Mouse (Mus musculus) adrenal gland, postnatal 0 days (tissue): ENCODE data around the gene Olfr1205. TPM values are rescaled to one million over a fixed set of nuclear protein-coding genes. Genes with fewer than 3 reads are reported as not detected.

Experiments
- polyA plus RNA-seq: library from polyadenylated mRNA; unstranded; fragments of >200 nt; fragmentation: Nextera tagmentation; extraction: Ambion mirVana; gene quantifications from 2 replicates; pipeline ENCODE4 v1.2.1, GENCODE M21; 2015

The Olfr1205 gene
- not detected in 2 replicates for polyA plus RNA-seq

DNA sequence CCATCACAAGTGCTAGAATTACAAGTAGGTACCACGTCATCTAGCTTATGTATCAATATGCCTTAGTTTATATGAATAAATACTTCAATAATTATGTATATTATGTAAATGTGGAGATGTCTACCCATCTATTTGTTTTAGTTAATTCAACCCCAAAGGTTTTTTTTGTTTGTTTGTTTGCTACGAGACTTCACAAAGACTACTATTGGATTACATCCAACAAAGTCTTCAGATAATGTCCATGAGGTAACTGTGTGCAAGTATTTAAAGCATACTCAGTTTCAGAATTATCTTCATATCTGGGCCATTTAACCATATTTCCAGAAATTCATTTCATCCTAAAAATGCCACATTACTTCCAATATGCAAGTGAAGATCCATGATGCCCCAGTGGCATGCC lies at the start of gene Olfr1205:
Gene Olfr1205 (plus strand): TSS at position 301 of the 400 bp plus-strand sequence.

DNA sequence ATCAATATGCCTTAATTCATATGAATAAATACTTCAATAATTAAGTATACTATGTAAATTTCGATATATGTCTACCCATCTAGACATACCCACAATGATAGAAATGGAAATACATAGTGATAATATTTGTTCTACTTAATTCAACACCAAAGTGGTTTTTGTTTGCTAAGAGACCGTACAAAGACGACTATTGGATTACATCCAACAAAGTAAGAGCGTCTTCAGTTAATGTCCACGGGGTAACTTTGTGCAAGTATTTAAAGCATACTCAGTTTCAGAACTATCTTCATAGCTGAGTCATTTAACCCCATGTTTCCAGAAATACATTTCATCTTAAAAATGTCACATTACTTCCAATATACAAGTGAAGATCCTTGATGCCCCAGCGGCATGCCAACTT lies 36.8 kb upstream of the Olfr1205 start, which contains the start of gene Olfr1201:
Gene Olfr1201 (plus strand): TSS at position 301 of the 400 bp plus-strand sequence.

DNA sequence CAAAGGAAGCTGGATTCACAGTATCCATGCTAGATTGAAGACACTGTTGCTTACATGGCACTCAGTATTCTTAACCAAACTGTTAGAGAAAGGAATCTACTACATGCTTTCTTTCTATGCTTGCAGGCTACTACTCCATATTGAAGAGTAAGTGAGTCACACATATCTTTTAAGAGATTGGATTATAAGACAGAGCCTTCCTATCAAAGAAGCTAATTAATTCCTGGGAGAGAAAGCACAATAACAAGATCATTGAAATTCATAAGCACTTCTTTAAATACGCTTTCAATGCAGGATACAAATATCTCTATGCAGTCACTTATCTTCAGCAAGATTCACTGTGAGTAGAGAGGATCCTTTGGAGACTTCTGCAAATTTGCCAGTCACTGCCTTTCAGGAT lies 15.3 kb upstream of the Olfr1205 start, which contains the start of gene Olfr1202:
Gene Olfr1202 (plus strand): TSS at position 301 of the 400 bp plus-strand sequence.

DNA sequence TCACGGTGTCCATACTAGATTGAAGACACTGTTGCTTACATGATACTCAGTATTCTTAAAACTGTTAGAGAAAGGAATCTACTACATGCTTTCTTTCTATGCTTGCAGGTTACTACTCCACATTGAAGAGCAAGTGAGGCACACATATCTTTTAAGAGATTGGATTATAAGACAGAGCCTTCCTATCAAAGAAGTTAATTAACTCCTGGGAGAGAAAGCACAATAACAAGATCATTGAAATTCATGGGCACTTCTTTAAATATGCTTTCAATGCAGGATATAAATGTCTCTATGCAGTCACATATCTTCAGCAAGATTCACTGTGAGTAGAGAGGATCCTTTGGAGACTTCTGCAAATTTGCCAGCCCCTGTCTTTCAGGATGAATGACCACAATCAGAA lies 19.5 kb downstream of the Olfr1205 start, which contains the start of gene Olfr1204:
Gene Olfr1204 (plus strand): TSS at position 301 of the 400 bp plus-strand sequence.

DNA sequence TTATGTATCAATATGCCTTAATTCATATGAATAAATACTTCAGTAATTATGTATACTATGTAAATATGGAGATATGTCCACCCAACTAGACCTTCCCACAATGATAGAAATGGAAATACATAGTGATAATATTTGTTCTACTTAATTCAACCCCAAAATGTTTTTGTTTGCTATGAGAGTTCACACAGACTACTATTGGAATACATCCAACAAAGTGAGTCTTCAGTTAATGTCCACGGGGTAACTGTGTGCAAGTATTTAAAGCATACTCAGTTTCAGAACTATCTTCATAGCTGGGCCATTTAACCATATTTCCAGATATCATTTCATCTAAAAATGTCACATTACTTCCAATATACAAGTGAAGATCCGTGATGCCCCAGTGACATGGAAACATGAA lies 33.4 kb downstream of the Olfr1205 start, which contains the start of gene Olfr1206:
Gene Olfr1206 (plus strand): TSS at position 301 of the 400 bp plus-strand sequence.

Other genes starting within 250 kb of the Olfr1205 start
- gene Olfr1189, start 243.3 kb upstream of the Olfr1205 start, polyA plus RNA-seq = not detected in 2 replicates
- not detected in 2 replicates for gene Olfr1191-ps1, start 189.2 kb upstream of the Olfr1205 start, polyA plus RNA-seq
- not detected in 2 replicates for gene Olfr1192-ps1, start 181.2 kb upstream of the Olfr1205 start, polyA plus RNA-seq
- gene Olfr1193, start 154.1 kb upstream of the Olfr1205 start, polyA plus RNA-seq = not detected in 2 replicates
- not detected in 2 replicates for gene Olfr1195, start 140.6 kb upstream of the Olfr1205 start, polyA plus RNA-seq
- not detected in 2 replicates for gene Olfr1196, start 125.1 kb upstream of the Olfr1205 start, polyA plus RNA-seq
- gene Olfr1197, start 97.4 kb upstream of the Olfr1205 start, polyA plus RNA-seq = not detected in 2 replicates
- gene Olfr1198, start 78.4 kb upstream of the Olfr1205 start, polyA plus RNA-seq = not detected in 2 replicates
- gene Olfr1199, start 69.3 kb upstream of the Olfr1205 start, polyA plus RNA-seq = not detected in 2 replicates
- gene Olfr1200, start 59.2 kb upstream of the Olfr1205 start, polyA plus RNA-seq = not detected in 2 replicates
- not detected in 2 replicates for gene Olfr1201, start 36.7 kb upstream of the Olfr1205 start, polyA plus RNA-seq
- 0.03 TPM in 1 of 2 replicates, not detected in the other for gene Olfr1202, start 15.2 kb upstream of the Olfr1205 start, polyA plus RNA-seq
- not detected in 2 replicates for gene Olfr1204, start 19.6 kb downstream of the Olfr1205 start, polyA plus RNA-seq
- gene Olfr1206, start 33.5 kb downstream of the Olfr1205 start, polyA plus RNA-seq = not detected in 2 replicates
- gene Olfr1208, start 72.6 kb downstream of the Olfr1205 start, polyA plus RNA-seq = not detected in 2 replicates
- not detected in 2 replicates for gene Olfr1209, start 85.4 kb downstream of the Olfr1205 start, polyA plus RNA-seq
- gene Olfr1211, start 108.4 kb downstream of the Olfr1205 start, polyA plus RNA-seq = not detected in 2 replicates
- gene Olfr1212, start 124.2 kb downstream of the Olfr1205 start, polyA plus RNA-seq = not detected in 2 replicates
- not detected in 2 replicates for gene Gm13762, start 150.5 kb downstream of the Olfr1205 start, polyA plus RNA-seq
- gene Olfr1214, start 162.9 kb downstream of the Olfr1205 start, polyA plus RNA-seq = not detected in 2 replicates
- gene Olfr1215, start 177.2 kb downstream of the Olfr1205 start, polyA plus RNA-seq = not detected in 2 replicates
- gene Olfr1216, start 188.6 kb downstream of the Olfr1205 start, polyA plus RNA-seq = not detected in 2 replicates
- gene Olfr1217, start 202.3 kb downstream of the Olfr1205 start, polyA plus RNA-seq = not detected in 2 replicates
- gene Olfr1218, start 231.4 kb downstream of the Olfr1205 start, polyA plus RNA-seq = not detected in 2 replicates